Mouse (Mus musculus) inflammation-experienced regulatory T-cells, adult 6 months (primary cell): ENCODE results near the gene Gm5127. TPM values are rescaled to one million over a fixed set of nuclear protein-coding genes. Genes with fewer than 3 reads are reported as not detected.

Experiments
- ATAC-seq: one replicate; pipeline ENCODE4 v1.8.0; 2017
- polyA plus RNA-seq, 3 experiments: library from polyadenylated mRNA; unstranded; fragments of 100-300 nt; shearing (Covaris generic); gene quantifications; one replicate each; pipeline ENCODE4 v1.2.1; 2017

Gm5127 gene
- 1 to 10 TPM; 1.7 to 2.8 (median 2.7) TPM for polyA plus RNA-seq

DNA sequence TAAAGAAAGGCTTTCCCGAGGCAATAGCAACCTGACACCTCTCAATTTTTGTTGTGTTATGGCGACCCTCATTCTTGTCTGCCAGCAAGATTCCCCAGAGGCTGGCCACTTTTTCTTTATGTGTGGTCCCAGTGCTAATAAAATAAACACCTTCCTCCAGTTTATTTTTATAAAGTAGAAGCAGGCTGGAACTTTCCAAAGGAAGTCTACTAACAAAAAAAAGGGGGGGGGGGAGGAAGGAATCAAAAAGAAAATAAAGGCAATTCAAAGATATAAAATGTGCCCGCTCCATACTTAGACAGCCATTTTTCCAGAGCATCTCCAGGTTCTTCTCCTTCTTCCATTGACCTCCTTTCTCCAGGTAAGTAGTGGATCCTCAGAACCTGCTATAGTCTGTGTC lies at the start of gene Gm5127:
Gm5127 (plus strand) TSS at position 301 of the 400 bp plus-strand sequence.
- no peak for ATAC-seq

DNA sequence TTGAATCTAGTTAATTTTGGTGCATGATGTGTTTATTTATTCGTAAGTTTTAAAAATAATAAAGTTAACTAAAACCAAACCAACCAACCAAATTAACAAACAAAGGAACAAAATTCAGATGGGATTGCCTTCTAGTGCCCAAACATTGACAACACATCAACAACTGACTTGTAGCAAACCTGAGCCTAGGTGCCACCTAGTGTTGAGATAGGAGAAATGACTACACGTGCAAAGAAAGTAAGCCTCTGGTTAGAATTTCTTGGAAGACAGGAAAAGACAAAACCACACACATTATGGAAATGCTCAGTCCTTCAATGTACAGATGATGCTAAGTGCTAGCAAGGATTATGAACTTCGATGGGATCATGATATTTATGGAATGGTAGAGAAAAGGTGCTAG lies 46.6 kb upstream of the Gm5127 start:
- no peak for ATAC-seq

DNA sequence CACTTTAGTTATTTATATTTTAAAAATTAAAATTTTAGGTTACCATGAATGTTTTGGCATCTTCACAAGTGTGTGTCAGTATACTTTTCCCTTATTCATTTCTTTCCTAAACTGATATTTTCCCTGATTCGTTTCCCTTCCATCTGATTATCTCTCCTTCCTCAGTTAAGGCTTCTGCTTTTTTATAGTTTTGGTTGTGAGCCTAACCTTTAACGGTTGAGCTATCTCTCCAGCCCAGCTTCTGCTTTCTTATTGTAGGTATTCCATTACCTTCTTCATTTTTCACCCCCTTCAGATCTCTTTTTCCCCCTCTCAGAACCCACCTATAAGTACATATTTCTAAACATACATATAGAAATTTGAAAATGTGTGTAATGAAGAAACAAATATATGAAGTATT lies 27.5 kb upstream of the Gm5127 start:
- ATAC-seq, result no peak

DNA sequence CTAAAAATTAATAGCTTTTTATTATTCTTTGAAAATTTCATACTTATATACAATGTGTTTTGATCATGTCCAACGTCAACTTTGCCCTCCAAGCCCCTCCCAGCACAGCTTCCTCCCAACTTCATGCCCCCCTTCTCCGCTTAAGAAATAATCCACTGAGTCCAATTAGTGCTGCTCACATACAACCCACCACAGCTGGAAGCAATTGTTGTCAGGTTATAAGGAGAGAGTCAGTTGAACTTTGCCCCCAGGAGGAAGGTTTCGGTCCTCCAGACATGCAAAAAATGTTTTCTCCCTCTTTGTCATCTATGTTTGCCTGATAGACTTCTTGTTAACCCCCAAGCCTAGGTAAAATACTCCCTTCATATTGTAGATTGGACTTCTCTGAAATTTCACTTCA lies 4.0 kb upstream of the Gm5127 start:
- ATAC-seq, result no peak

DNA sequence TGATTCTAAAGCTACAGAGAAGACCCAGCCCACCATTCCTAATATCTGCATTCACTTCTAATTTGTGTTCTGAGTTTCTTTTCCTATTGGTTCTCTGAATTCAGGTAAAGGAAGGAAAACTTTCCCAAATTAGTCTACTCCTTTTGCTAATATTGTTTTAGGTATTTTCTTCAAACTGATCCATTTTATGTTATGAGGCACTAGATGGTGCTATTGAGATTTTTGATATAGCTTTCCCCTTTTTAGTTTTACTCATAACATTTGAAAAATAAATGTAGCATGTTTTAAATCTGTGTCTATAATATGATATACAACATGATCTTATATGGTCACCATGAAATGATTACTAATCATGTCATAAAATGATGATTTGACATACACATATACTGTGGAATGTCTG lies 2.6 kb upstream of the Gm5127 start:
- ATAC-seq, result no peak

- no peak for ATAC-seq
Observed at GRCm38 (mm10) chrX:106582197-106582596, 789 bp upstream of the Gm5127 start.

GRCm38 (mm10) chrX:106593914-106594313 lies 10.9 kb downstream of the Gm5127 start:
- ATAC-seq, result no peak

DNA sequence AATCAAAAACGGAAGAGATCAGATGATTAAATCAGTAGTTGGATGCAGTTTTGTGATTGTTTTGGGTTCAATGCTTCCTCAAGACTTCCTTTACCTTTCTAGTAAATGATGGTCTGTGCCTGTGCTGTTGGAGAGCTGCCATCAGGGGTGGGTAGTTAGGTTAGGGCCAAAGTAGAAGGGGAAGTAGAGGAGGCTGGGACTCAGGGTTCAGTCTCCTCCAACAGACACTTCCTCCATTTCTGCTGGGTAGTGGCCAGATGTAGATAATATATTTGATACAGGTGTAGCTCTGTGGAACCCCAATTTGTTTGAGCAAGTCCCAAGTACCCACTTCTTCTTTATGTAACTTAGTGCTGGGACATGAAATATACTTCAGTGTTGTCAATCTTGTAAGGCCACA lies 12.9 kb downstream of the Gm5127 start:
- no peak for ATAC-seq

GRCm38 (mm10) chrX:106602574-106603258 lies 19.7 kb downstream of the Gm5127 start:
- ATAC-seq, result peak; percentile 62

- peak; percentile 30 for ATAC-seq
Observed at GRCm38 (mm10) chrX:106603386-106603785, 20.4 kb downstream of the Gm5127 start, which contains the start of gene Cysltr1. Cysltr1 (minus strand) TSS chrX:106603679.

- peak; percentile 69 for ATAC-seq
Observed at GRCm38 (mm10) chrX:106622512-106622911, 39.5 kb downstream of the Gm5127 start.

- ATAC-seq, result peak; percentile 63
Observed at GRCm38 (mm10) chrX:106623667-106624066, 40.7 kb downstream of the Gm5127 start.

DNA sequence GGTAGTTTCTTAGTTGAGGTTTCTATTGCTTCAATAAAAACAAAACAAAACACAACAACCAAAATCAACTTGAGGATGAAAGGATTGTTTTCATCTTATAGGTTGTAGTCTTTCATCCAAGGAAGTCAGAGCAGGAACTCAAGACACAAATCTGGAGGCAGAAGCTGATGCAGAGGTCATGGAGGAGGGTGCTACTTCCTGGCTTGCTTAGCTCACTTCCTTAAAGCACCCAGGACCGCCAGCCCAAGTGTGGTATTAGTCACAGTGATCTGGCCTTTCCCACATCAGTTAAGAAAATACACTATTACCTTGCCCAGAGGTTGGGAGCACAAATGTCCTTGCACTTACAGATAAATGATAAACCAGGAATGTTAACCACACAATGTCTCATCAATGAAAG lies 45.5 kb downstream of the Gm5127 start:
- ATAC-seq, result peak; percentile 58

DNA sequence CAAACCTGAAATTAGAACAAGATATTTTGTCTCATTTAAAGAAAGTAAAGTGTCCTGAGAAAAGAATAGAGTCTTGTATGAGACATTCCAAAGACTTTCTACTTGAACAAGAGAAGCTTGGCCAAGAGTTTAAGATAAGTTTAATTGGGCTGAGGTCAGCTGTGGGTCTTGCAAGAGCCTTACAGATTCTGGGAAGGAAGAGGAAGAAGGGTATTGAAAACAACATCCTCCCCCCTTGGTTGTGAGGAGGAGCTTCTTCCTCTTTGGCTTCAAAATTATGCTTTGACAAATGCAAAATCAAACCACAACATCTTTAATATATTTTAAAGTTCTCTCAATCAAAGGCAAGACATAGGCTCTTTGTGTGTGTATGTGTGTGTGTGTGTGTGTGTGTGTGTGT lies 50.6 kb downstream of the Gm5127 start:
- ATAC-seq, result no peak

- ATAC-seq, result no peak
Observed at GRCm38 (mm10) chrX:106634799-106635541, 52.0 kb downstream of the Gm5127 start.

- ATAC-seq, result no peak
Observed at GRCm38 (mm10) chrX:106662101-106662500, 79.1 kb downstream of the Gm5127 start.

- ATAC-seq, result peak; percentile 96
Observed at GRCm38 (mm10) chrX:106704590-106704989, 121.6 kb downstream of the Gm5127 start.

- peak; percentile 54 for ATAC-seq
Observed at GRCm38 (mm10) chrX:106717160-106717559, 134.2 kb downstream of the Gm5127 start.

- no peak for ATAC-seq
Observed at GRCm38 (mm10) chrX:106742241-106742640, 159.3 kb downstream of the Gm5127 start.

DNA sequence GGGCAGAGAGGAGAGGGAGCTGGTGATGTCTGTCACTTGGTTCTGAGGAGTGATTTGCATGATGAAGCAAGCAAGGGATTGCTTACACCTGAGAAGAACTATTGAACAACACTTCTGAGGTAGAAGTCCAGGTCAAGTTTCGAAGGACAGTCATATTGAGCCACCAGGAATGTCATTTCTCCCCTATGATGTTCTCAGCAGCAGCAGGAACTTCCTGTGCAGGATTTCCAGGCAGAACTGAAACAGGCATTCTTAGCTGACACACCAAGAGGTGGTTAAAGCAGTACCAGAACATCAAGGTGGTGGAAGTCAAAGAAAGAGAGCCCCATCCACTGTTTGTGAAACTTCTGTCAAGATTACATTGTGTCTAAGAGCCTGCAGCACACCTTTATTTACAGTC lies 172.3 kb downstream of the Gm5127 start:
- no peak for ATAC-seq
